Mouse (Mus musculus) forebrain, embryonic 14.5 days (tissue): ENCODE results near the gene Pip5kl1. TPM values are rescaled to one million over a fixed set of nuclear protein-coding genes. Genes with fewer than 3 reads are reported as not detected.
A peak's percentile ranks its signal among the peaks of the same experiment; 100 is the strongest.

Experiments used
- ATAC-seq: fragments of 200-750 bp; cut with Nextera tagmentation; 2 replicates; pipeline ENCODE4 v1.8.0; 2017; ENCODE audit warnings: mild to moderate bottlenecking, moderate library complexity
- DNase-seq: peaks from one replicate; pipeline ENCODE4 v3.0.0-alpha.2; 2015; ENCODE audit warnings: low spot score
- H3K27ac ChIP-seq: fragments of 300-500 bp; sonication (generic); 2 replicates; pipeline ENCODE4 v1.5.1; 2014; ENCODE audit warnings: low read depth, mild to moderate bottlenecking, control low read depth, low read length, moderate library complexity
- H3K27me3 ChIP-seq: fragments of 300-500 bp; sonication (generic); replicated peaks from 2 replicates; pipeline ENCODE4 v1.6.1; 2014; ENCODE audit warnings: low read length, control low read depth, mixed read lengths; ENCODE audit not compliant: control insufficient read depth, insufficient read depth
- H3K36me3 ChIP-seq: fragments of 300-500 bp; sonication (generic); 2 replicates; pipeline ENCODE4 v1.6.1; 2014; ENCODE audit warnings: low read length, control low read depth; ENCODE audit not compliant: control insufficient read depth, insufficient read depth
- H3K4me1 ChIP-seq: fragments of 300-500 bp; sonication (generic); 2 replicates; pipeline ENCODE4 v1.6.1; 2014; ENCODE audit warnings: antibody characterized with exemption, low read length, control low read depth; ENCODE audit not compliant: control insufficient read depth, insufficient read depth
- H3K4me2 ChIP-seq: fragments of 300-500 bp; sonication (generic); 2 replicates; pipeline ENCODE4 v1.6.1; 2014; ENCODE audit warnings: mild to moderate bottlenecking, control low read depth, low read length
- H3K4me3 ChIP-seq: fragments of 300-500 bp; sonication (generic); 2 replicates; pipeline ENCODE4 v1.5.1; 2014; ENCODE audit warnings: low read depth, low read length, control low read depth
- H3K9ac ChIP-seq: fragments of 300-500 bp; sonication (generic); 2 replicates; pipeline ENCODE4 v1.6.1; 2014; ENCODE audit warnings: mild to moderate bottlenecking, low read length, control low read depth, moderate library complexity
- H3K9me3 ChIP-seq: fragments of 300-500 bp; sonication (generic); replicated peaks from 2 replicates; pipeline ENCODE4 v1.6.1; 2016; ENCODE audit warnings: low read length, control low read depth, mixed read lengths; ENCODE audit not compliant: control insufficient read depth
- WGBS: fragments of 180-500 bp; shearing (Covaris S2); extraction: QIAGEN DNeasy Blood & Tissue Kit; methylation state at CpG from one replicate; pipeline ENCODE4 v1.1.7; 2014; 5-methylcytosine and 5-hydroxymethylcytosine counted together
- polyA plus RNA-seq: library from polyadenylated mRNA; unstranded; fragments of >200 nt; fragmentation: Nextera tagmentation; extraction: Ambion mirVana; gene quantifications from 2 replicates; pipeline ENCODE4 v1.2.1, GENCODE M21; 2014

Gene Pip5kl1
- polyA plus RNA-seq, 1 experiment from 2014 or later = 4.7 TPM

GRCm38 (mm10) chr2:32555484-32555883, 19.1 kb upstream of the Pip5kl1 start:
- Histone ChIP-seq H3K36me3 (no peaks in the 10 kb centered on the region; the same call in 1 of the 2 replicates), H3K27ac (no peak overlapping the region), H3K9ac (no peak overlapping the region), H3K4me3 (no peak overlapping the region), H3K27me3 (no peaks in the 10 kb centered on the region), H3K4me1 (peaks cover 16% of the 10 kb centered on the region), H3K4me2 (no peak overlapping the region), H3K9me3 (no peaks in the 10 kb centered on the region)
- ATAC-seq (no peak), DNase-seq (no peak)
- 50% methylated on average over 4 of the region's 4 CpGs for WGBS

DNA sequence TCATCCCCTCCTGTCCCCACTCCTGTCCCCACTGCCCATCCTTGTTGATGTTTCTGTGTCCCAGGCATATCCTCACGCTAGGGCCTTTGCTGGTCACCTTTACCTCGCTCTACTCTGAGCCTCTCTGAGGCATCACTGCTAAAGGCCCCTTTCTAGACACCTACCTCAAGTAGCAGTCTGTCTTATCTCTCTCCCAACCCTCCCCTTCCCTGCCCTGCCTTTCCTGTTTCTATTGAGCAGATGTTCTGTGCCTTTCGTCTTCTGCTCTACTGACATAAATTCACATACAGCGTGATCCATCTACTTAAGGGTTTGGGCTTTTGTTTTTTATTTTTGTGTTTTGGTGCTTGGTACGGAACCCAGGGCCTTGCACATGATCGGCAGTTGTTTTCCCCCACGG, 18.6 kb upstream of the Pip5kl1 start:
- no peaks in the 10 kb centered on the region; the same call in 1 of the 2 replicates for H3K36me3 ChIP-seq
- H3K9me3 ChIP-seq = no peaks in the 10 kb centered on the region
- no peak for DNase-seq
- 79% methylated on average over 7 of the region's 7 CpGs for WGBS
- no peak overlapping the region for H3K27ac ChIP-seq
- no peak overlapping the region for H3K4me3 ChIP-seq
- no peak overlapping the region for H3K9ac ChIP-seq
- no peaks in the 10 kb centered on the region for H3K27me3 ChIP-seq
- peaks cover 18% of the 10 kb centered on the region for H3K4me1 ChIP-seq
- ATAC-seq = no peak
- no peak overlapping the region for H3K4me2 ChIP-seq

GRCm38 (mm10) chr2:32559570-32559969, 15.0 kb upstream of the Pip5kl1 start:
- Histone ChIP-seq H3K4me3 (no peak overlapping the region), H3K9me3 (no peaks in the 10 kb centered on the region), H3K4me2 (0 out of 2 replicates have a peak overlapping the region, but pooled peaks have one; percentile 4), H3K36me3 (peaks cover 10% of the 10 kb centered on the region; the same call in 1 of the 2 replicates), H3K4me1 (peaks cover 18% of the 10 kb centered on the region), H3K27ac (peak overlapping the region; percentile 80), H3K27me3 (no peaks in the 10 kb centered on the region), H3K9ac (peak overlapping the region; percentile 43)
- WGBS = 2% methylated on average over 5 of the region's 5 CpGs
- peak; percentile 87 for ATAC-seq
- peak; percentile 73 for DNase-seq

DNA sequence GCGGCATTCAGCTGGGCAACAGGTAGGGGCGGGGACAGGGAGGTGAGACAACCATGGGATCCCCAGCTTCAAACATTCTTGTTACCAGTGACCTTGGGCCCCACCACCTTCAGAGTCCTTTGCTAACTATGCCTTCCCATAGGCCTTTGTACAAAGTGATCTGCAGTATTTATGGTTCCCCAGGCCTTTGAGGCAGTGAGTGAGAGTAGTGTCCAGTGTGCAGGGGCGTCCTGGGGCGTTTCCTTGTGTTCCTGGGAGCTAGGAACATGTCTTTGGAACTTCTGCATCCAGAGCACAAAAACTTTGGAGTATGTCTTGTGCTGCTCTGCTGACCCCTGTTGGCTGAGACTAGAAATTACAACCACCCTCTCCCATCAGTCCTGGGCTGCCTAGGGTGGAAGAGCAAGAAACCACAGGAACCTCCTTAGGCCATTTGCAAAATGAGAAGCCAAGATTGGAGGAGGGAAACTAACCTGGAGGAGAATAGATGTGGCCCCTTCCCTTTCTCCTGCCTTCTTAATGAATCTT, 8.0 kb upstream of the Pip5kl1 start:
- H3K4me3 ChIP-seq = no peak overlapping the region
- H3K9ac ChIP-seq = no peak overlapping the region
- ATAC-seq = no peak
- no peak overlapping the region for H3K4me2 ChIP-seq
- DNase-seq = peak; percentile 84
- no peak overlapping the region for H3K27ac ChIP-seq
- no peaks in the 10 kb centered on the region for H3K9me3 ChIP-seq
- H3K27me3 ChIP-seq = no peaks in the 10 kb centered on the region
- peaks cover 4% of the 10 kb centered on the region; the same call in 1 of the 2 replicates for H3K4me1 ChIP-seq
- WGBS = 42% methylated on average over 4 of the region's 4 CpGs
- H3K36me3 ChIP-seq = peaks cover 47% of the 10 kb centered on the region

GRCm38 (mm10) chr2:32568149-32568548, 6.4 kb upstream of the Pip5kl1 start:
- Histone ChIP-seq H3K36me3 (peaks cover 51% of the 10 kb centered on the region), H3K27me3 (no peaks in the 10 kb centered on the region), H3K4me2 (no peak overlapping the region), H3K4me1 (peaks cover 7% of the 10 kb centered on the region), H3K27ac (no peak overlapping the region), H3K9me3 (no peaks in the 10 kb centered on the region), H3K4me3 (no peak overlapping the region), H3K9ac (no peak overlapping the region)
- ATAC-seq (no peak), DNase-seq (no peak)
- 82% methylated on average over 5 of the region's 5 CpGs for WGBS

DNA sequence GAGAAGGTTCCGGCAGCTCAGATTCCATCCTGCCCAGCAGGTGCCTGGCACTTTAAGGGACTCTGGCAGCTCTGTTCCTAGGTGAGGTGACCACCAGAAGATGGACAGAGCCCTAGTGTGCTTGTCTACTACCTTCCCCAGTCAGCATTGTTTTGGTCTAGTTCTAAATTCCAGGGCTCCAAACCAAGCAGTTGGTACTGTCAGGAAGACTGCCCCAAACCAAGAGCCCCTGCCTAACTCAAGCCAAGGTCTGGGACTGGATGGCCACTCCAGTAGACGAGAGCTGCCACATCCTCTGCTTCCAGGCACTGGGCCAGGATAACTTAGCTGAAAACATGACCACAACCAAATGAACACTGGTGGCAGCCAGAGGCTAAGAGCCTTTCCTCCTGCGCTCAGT, 5.7 kb upstream of the Pip5kl1 start:
- Histone ChIP-seq H3K4me2 (no peak overlapping the region), H3K27me3 (no peaks in the 10 kb centered on the region), H3K27ac (no peak overlapping the region), H3K4me3 (no peak overlapping the region), H3K4me1 (peaks cover 7% of the 10 kb centered on the region), H3K36me3 (peaks cover 49% of the 10 kb centered on the region), H3K9ac (no peak overlapping the region), H3K9me3 (no peaks in the 10 kb centered on the region)
- 89% methylated on average over 3 of the region's 3 CpGs for WGBS
- ATAC-seq (no peak), DNase-seq (no peak)

- peak; percentile 97 for DNase-seq
- peak within 1 kb of the TSS; percentile 71 for H3K9ac ChIP-seq
- no peaks in the 10 kb centered on the region for H3K27me3 ChIP-seq
- peak within 1 kb of the TSS; percentile 55; the same call in 1 of the 2 replicates for H3K27ac ChIP-seq
- peaks cover 7% of the 10 kb centered on the region for H3K4me1 ChIP-seq
- WGBS = 1% methylated on average over 36 of the region's 36 CpGs
- peak within 1 kb of the TSS; percentile 71 for H3K4me2 ChIP-seq
- peaks cover 31% of the 10 kb centered on the region for H3K36me3 ChIP-seq
- ATAC-seq = peak; percentile 87
- peak within 1 kb of the TSS; percentile 65 for H3K4me3 ChIP-seq
- no peaks in the 10 kb centered on the region for H3K9me3 ChIP-seq
These were observed 3.7 kb upstream of the Pip5kl1 start, which contains the start of gene Dpm2 for GRCm38 (mm10) chr2:32570698-32571494. Dpm2 (plus strand) TSS chr2:32570858.

DNA sequence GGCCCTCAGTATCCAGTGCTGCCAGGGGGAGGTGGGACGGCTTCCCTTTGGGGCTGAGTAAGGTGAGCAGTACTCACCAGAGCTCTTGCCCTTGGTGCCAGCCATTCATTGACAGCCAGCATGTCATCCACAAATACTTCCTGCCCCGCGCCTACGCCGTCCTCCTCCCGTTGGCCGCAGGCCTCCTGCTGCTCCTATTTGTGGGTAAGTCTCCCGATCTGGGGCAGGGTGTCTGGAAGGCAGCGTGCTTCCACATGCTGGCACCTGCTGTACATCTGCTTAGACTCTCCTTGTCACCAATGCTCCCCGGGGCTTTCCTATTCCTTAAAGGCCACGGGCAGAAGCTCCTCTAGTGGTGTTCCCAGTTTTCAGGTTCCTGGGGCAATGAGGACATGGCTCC, 2.4 kb upstream of the Pip5kl1 start:
- 91% methylated on average over 11 of the region's 11 CpGs for WGBS
- Histone ChIP-seq H3K4me1 (peaks cover 7% of the 10 kb centered on the region), H3K27me3 (0 out of 2 replicates have a peak, but pooled peaks cover 2% of the 10 kb centered on the region), H3K9ac (no peak overlapping the region), H3K4me3 (no peak overlapping the region), H3K36me3 (peaks cover 22% of the 10 kb centered on the region), H3K27ac (no peak overlapping the region), H3K4me2 (no peak overlapping the region), H3K9me3 (no peaks in the 10 kb centered on the region)
- DNase-seq = no peak
- ATAC-seq = no peak
